Mouse (Mus musculus) midbrain, embryonic 11.5 days (tissue): ENCODE results near the gene Mzt1. TPM values are rescaled to one million over a fixed set of nuclear protein-coding genes. Genes with fewer than 3 reads are reported as not detected.
"Not testable (repeated sequence)": the region's sequence is repeated elsewhere in the genome, so short reads cannot be mapped to it uniquely, and the experiment has no call there.

Source experiments
- ATAC-seq: fragments of 200-750 bp; cut with Nextera tagmentation; 2 replicates; pipeline ENCODE4 v1.8.0; 2017; ENCODE audit warnings: moderate TSS enrichment, moderate library complexity; ENCODE audit not compliant: low FRiP score
- DNase-seq: peaks from one replicate; pipeline ENCODE4 v3.0.0; 2015; ENCODE audit warnings: low spot score; ENCODE audit errors: missing footprints
- H3K27ac ChIP-seq: fragments of 300-500 bp; sonication (generic); 2 replicates; pipeline ENCODE4 v1.5.1; 2014; ENCODE audit warnings: low read depth, low read length
- H3K27me3 ChIP-seq: fragments of 300-500 bp; sonication (generic); 2 replicates; pipeline ENCODE4 v1.6.1; 2014; ENCODE audit warnings: mild to moderate bottlenecking, low read length, moderate library complexity, mixed read lengths; ENCODE audit not compliant: control insufficient read depth, insufficient read depth
- H3K36me3 ChIP-seq: fragments of 300-500 bp; sonication (generic); 2 replicates; pipeline ENCODE4 v1.6.1; 2014; ENCODE audit warnings: mild to moderate bottlenecking, low read length, moderate library complexity, mixed read lengths; ENCODE audit not compliant: control insufficient read depth, insufficient read depth
- H3K4me1 ChIP-seq: fragments of 300-500 bp; sonication (generic); 2 replicates; pipeline ENCODE4 v1.6.1; 2014; ENCODE audit warnings: low read length; ENCODE audit not compliant: control insufficient read depth, insufficient read depth
- H3K4me2 ChIP-seq: fragments of 300-500 bp; sonication (generic); 2 replicates; pipeline ENCODE4 v1.6.1; 2014; ENCODE audit warnings: mild to moderate bottlenecking, moderate library complexity
- H3K4me3 ChIP-seq: fragments of 300-500 bp; sonication (generic); 2 replicates; pipeline ENCODE4 v1.5.1; 2014; ENCODE audit warnings: low read depth, low read length
- H3K9ac ChIP-seq: fragments of 300-500 bp; sonication (generic); 2 replicates; pipeline ENCODE4 v1.6.1; 2014; ENCODE audit warnings: low read length
- H3K9me3 ChIP-seq: fragments of 300-500 bp; sonication (generic); 2 replicates; pipeline ENCODE4 v1.6.1; 2016; ENCODE audit warnings: low read length; ENCODE audit not compliant: control insufficient read depth
- WGBS: fragments of 180-500 bp; shearing (Covaris S2); extraction: QIAGEN DNeasy Blood & Tissue Kit; methylation state at CpG from one replicate; pipeline ENCODE4 v1.1.7; 2014; 5-methylcytosine and 5-hydroxymethylcytosine counted together
- polyA plus RNA-seq: library from polyadenylated mRNA; unstranded; fragments of >200 nt; fragmentation: Nextera tagmentation; extraction: Ambion mirVana; gene quantifications from 2 replicates; pipeline ENCODE4 v1.2.1, GENCODE M21; 2014

Gene Mzt1
- polyA plus RNA-seq, 1 experiment from 2014 or later = 111 TPM

GRCm38 (mm10) chr14:99044718-99045117, 1.2 kb downstream of the Mzt1 start:
- Histone ChIP-seq H3K36me3 (no peaks in the 10 kb centered on the region), H3K9ac (peak overlapping the region; percentile 96), H3K9me3 (no peaks in the 10 kb centered on the region), H3K4me1 (peaks cover 20% of the 10 kb centered on the region), H3K27ac (no peak overlapping the region), H3K4me2 (peak overlapping the region; percentile 63), H3K27me3 (no peaks in the 10 kb centered on the region), H3K4me3 (peak overlapping the region; percentile 95)
- WGBS = 7% methylated on average over 5 of the region's 5 CpGs
- ATAC-seq (no peak), DNase-seq (peak; percentile 84)

- DNase-seq = peak; percentile 86
- 30% methylated on average over 10 of the region's 10 CpGs for WGBS
- H3K4me3 ChIP-seq = 0 out of 2 replicates have a peak overlapping the region, but pooled peaks have one; percentile 10
- no peak overlapping the region for H3K27ac ChIP-seq
- peak overlapping the region; percentile 63 for H3K4me2 ChIP-seq
- H3K4me1 ChIP-seq = peaks cover 20% of the 10 kb centered on the region
- no peaks in the 10 kb centered on the region for H3K36me3 ChIP-seq
- no peaks in the 10 kb centered on the region for H3K9me3 ChIP-seq
- H3K27me3 ChIP-seq = no peaks in the 10 kb centered on the region
- H3K9ac ChIP-seq = no peak overlapping the region; the same call in 1 of the 2 replicates
- no peak for ATAC-seq
Observed at GRCm38 (mm10) chr14:99044096-99044495, 1.8 kb downstream of the Mzt1 start.

- Histone ChIP-seq H3K27ac (no peak overlapping the region), H3K27me3 (no peaks in the 10 kb centered on the region), H3K4me3 (no peak overlapping the region), H3K9me3 (no peaks in the 10 kb centered on the region), H3K9ac (no peak overlapping the region), H3K4me2 (peak overlapping the region; percentile 63; the same call in 1 of the 2 replicates), H3K4me1 (peaks cover 20% of the 10 kb centered on the region), H3K36me3 (no peaks in the 10 kb centered on the region)
- no peak for DNase-seq
- no peak for ATAC-seq
- WGBS = 53% methylated on average over 1 of the region's 1 CpGs
Observed at GRCm38 (mm10) chr14:99043499-99043898, 2.4 kb downstream of the Mzt1 start.

GRCm38 (mm10) chr14:99041416-99041815, 4.5 kb downstream of the Mzt1 start:
- ATAC-seq = no peak
- 67% methylated on average over 4 of the region's 4 CpGs for WGBS
- Histone ChIP-seq H3K9ac (no peak overlapping the region), H3K36me3 (no peaks in the 10 kb centered on the region), H3K4me1 (peaks cover 13% of the 10 kb centered on the region), H3K9me3 (no peaks in the 10 kb centered on the region), H3K27me3 (no peaks in the 10 kb centered on the region), H3K4me3 (no peak overlapping the region), H3K4me2 (no peak overlapping the region), H3K27ac (no peak overlapping the region)
- no peak for DNase-seq

GRCm38 (mm10) chr14:99039308-99039707, 6.6 kb downstream of the Mzt1 start:
- H3K9me3 ChIP-seq, H3K4me3 ChIP-seq, H3K27ac ChIP-seq, H3K27me3 ChIP-seq, H3K4me1 ChIP-seq, H3K9ac ChIP-seq, H3K36me3 ChIP-seq, ATAC-seq, H3K4me2 ChIP-seq, DNase-seq: not testable (repeated sequence)
- WGBS = 61% methylated on average over 5 of the region's 5 CpGs

- H3K36me3 ChIP-seq = no peaks in the 10 kb centered on the region; the same call in 1 of the 2 replicates
- 91% methylated on average over 2 of the region's 2 CpGs for WGBS
Observed at GRCm38 (mm10) chr14:99037703-99038102, 8.2 kb downstream of the Mzt1 start.

GRCm38 (mm10) chr14:99036039-99036438, 9.9 kb downstream of the Mzt1 start:
- H3K4me3 ChIP-seq = no peak overlapping the region
- no peaks in the 10 kb centered on the region for H3K9me3 ChIP-seq

More at GRCm38 (mm10) chr14:99037703-99038102, 8.2 kb downstream of the Mzt1 start:
- no peaks in the 10 kb centered on the region for H3K9me3 ChIP-seq
- H3K4me3 ChIP-seq = no peak overlapping the region
- H3K27me3 ChIP-seq = no peaks in the 10 kb centered on the region
- no peak overlapping the region for H3K27ac ChIP-seq
- no peaks in the 10 kb centered on the region; the same call in 1 of the 2 replicates for H3K4me1 ChIP-seq
- DNase-seq = no peak
- H3K4me2 ChIP-seq = no peak overlapping the region
- H3K9ac ChIP-seq = no peak overlapping the region
- ATAC-seq = no peak

GRCm38 (mm10) chr14:99034851-99035250, 11.1 kb downstream of the Mzt1 start:
- 96% methylated on average over 8 of the region's 8 CpGs for WGBS
- H3K27me3 ChIP-seq, H3K36me3 ChIP-seq, H3K9ac ChIP-seq, H3K4me2 ChIP-seq, H3K4me3 ChIP-seq, H3K27ac ChIP-seq, H3K4me1 ChIP-seq, DNase-seq, ATAC-seq, H3K9me3 ChIP-seq: not testable (repeated sequence)

More at GRCm38 (mm10) chr14:99036039-99036438, 9.9 kb downstream of the Mzt1 start:
- ATAC-seq = no peak
- Histone ChIP-seq H3K27me3 (no peaks in the 10 kb centered on the region), H3K4me1 (no peaks in the 10 kb centered on the region; the same call in 1 of the 2 replicates), H3K9ac (no peak overlapping the region), H3K36me3 (no peaks in the 10 kb centered on the region; the same call in 1 of the 2 replicates), H3K4me2 (no peak overlapping the region), H3K27ac (no peak overlapping the region)
- DNase-seq = no peak
- 93% methylated on average over 4 of the region's 4 CpGs for WGBS

- WGBS = 81% methylated on average over 5 of the region's 5 CpGs
- DNase-seq = no peak
- no peak for ATAC-seq
- Histone ChIP-seq H3K27me3 (no peaks in the 10 kb centered on the region), H3K36me3 (no peaks in the 10 kb centered on the region; the same call in 1 of the 2 replicates), H3K4me1 (no peaks in the 10 kb centered on the region), H3K9me3 (no peaks in the 10 kb centered on the region), H3K9ac (no peak overlapping the region), H3K27ac (no peak overlapping the region), H3K4me3 (no peak overlapping the region), H3K4me2 (no peak overlapping the region)
Observed at GRCm38 (mm10) chr14:99032596-99032995, 13.3 kb downstream of the Mzt1 start.
